Mouse (Mus musculus): ENCODE measurements around the gene Tmem151a. TPM values are rescaled to one million over a fixed set of nuclear protein-coding genes. Genes with fewer than 3 reads are reported as not detected.

Gene Tmem151a
- total RNA-seq, 4 experiments from 2014 or later, result 2.1 to 3.9 (median 3.2) TPM

- peak; percentile 61 for DNase-seq (ENCODE audit: low spot score)
These were observed 17.3 kb downstream of the Tmem151a start, which contains the start of gene Cd248 for GRCm38 (mm10) chr19:5067867-5068569. Cd248 (plus strand) TSS chr19:5068078.

GRCm38 (mm10) chr19:5067040-5067799 lies 18.1 kb downstream of the Tmem151a start:
- DNase-seq (ENCODE audit: low spot score), result no peak

GRCm38 (mm10) chr19:5065104-5065503 lies 20.2 kb downstream of the Tmem151a start:
- DNase-seq (ENCODE audit: low spot score), result no peak

GRCm38 (mm10) chr19:5062446-5062845 lies 22.9 kb downstream of the Tmem151a start:
- DNase-seq (ENCODE audit: low spot score), result no peak

- no peak for DNase-seq (ENCODE audit: low spot score)
These were observed 23.3 kb downstream of the Tmem151a start for GRCm38 (mm10) chr19:5062041-5062440.

- DNase-seq (ENCODE audit: low spot score), result no peak
These were observed 24.7 kb downstream of the Tmem151a start for GRCm38 (mm10) chr19:5060365-5061330.

GRCm38 (mm10) chr19:5058801-5059771 lies 26.2 kb downstream of the Tmem151a start:
- no peak for DNase-seq (ENCODE audit: low spot score)

GRCm38 (mm10) chr19:5057876-5058775 lies 27.2 kb downstream of the Tmem151a start:
- DNase-seq (ENCODE audit: low spot score), result no peak

GRCm38 (mm10) chr19:5056251-5056650 lies 29.1 kb downstream of the Tmem151a start:
- no peak for DNase-seq (ENCODE audit: low spot score)

GRCm38 (mm10) chr19:5053909-5054308 lies 31.4 kb downstream of the Tmem151a start:
- DNase-seq (ENCODE audit: low spot score), result no peak

- no peak for DNase-seq (ENCODE audit: low spot score)
These were observed 32.5 kb downstream of the Tmem151a start for GRCm38 (mm10) chr19:5052853-5053252.

GRCm38 (mm10) chr19:5052166-5052822 lies 33.0 kb downstream of the Tmem151a start:
- no peak for DNase-seq (ENCODE audit: low spot score)

- no peak for DNase-seq (ENCODE audit: low spot score)
These were observed 33.8 kb downstream of the Tmem151a start for GRCm38 (mm10) chr19:5051515-5051914.

GRCm38 (mm10) chr19:5051031-5051430 lies 34.3 kb downstream of the Tmem151a start:
- DNase-seq (ENCODE audit: low spot score), result no peak

- no peak for DNase-seq (ENCODE audit: low spot score)
These were observed 35.1 kb downstream of the Tmem151a start, which contains the start of gene Rin1 for GRCm38 (mm10) chr19:5050047-5050905. Rin1 (plus strand) TSS chr19:5050481.

- no peak for DNase-seq (ENCODE audit: low spot score)
These were observed 36.0 kb downstream of the Tmem151a start for GRCm38 (mm10) chr19:5049325-5049724.

- DNase-seq (ENCODE audit: low spot score), result no peak
These were observed 36.9 kb downstream of the Tmem151a start for GRCm38 (mm10) chr19:5048138-5049056.

Data from heart, adult 8-10 months (tissue).